Mouse (Mus musculus) duodenum, adult 2 months (tissue): ENCODE results near the gene Trim24. TPM values are rescaled to one million over a fixed set of nuclear protein-coding genes. Genes with fewer than 3 reads are reported as not detected.

Experiments used
- polyA plus RNA-seq: library from polyadenylated mRNA; depleted of rRNA; stranded (reverse); fragments of >200 nt; gene quantifications from 2 replicates; pipeline ENCODE4 v1.2.3, GENCODE M21; 2012; ENCODE audit warnings: low replicate concordance; rRNA removed

Trim24 gene
- polyA plus RNA-seq, result 2.8 and 7.9 TPM in 2 replicates

DNA sequence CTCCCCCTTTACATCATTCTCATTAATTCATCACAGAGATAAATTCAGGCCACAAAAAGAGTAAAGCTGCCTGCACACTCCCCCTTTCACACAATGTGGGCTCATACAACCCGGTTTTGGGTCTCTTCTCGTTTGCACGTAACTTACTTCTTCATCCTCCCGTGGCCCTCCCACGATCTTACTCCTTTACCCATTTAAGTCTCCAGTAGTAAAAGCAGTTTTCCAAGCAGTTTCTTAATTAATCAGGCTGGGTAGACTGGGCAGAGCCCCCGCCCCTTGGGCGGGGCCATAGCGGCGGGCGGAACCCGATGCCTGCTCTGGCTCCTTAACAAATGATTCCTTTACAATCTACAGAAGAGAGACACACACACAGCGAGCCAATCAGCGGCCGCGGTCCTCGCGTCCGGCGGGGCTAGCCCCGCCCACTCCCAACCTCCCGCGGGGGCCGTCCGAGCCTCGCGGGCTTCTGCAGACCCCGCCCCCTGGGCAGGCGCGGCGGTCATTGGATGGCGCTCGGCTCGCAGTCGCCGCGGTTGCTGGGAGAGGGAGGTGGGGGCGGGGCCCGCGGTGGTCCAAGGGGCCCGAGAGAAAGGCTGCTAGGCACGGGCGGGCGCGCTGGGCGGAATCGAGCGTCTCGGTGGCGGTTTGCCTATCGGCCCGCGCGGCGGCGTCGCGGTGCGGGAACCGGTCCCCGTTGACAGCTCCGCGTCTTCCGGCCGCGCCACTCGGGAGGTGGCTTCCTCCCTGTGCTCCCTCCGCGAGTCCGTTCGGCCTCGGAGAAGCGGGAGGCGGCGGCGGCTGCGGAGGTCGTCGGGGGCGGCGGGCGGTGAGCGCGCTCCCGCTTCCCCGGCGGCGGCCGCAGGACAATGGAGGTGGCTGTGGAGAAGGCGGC lies at the start of gene Trim24:
Trim24 (plus strand) TSS at position 567 of the 892 bp plus-strand sequence.

Other genes starting within 250 kb of the Trim24 start
- gene Svopl, start 176.2 kb downstream of the Trim24 start, polyA plus RNA-seq, result 0.25 and 0.30 TPM in 2 replicates
- gene Tmem213, start 238.4 kb downstream of the Trim24 start, polyA plus RNA-seq, result 7.6 TPM in 1 of 2 replicates, not detected in the other